Mouse (Mus musculus) natural killer cell, adult 2 months (primary cell): ENCODE measurements around the gene AI854703.

Experiments used
- DNase-seq, 2 experiments: peaks; one replicate each; pipeline ENCODE4 v3.0.0; 2022; ENCODE audit warnings: low spot score in 2 of 2

The AI854703 gene

GRCm38 (mm10) chr6:48658721-48659120 lies 32.2 kb downstream of the AI854703 start:
- DNase-seq, result no peak

GRCm38 (mm10) chr6:48664750-48665149 lies 38.2 kb downstream of the AI854703 start:
- no peak for DNase-seq

GRCm38 (mm10) chr6:48665471-48665870 lies 38.9 kb downstream of the AI854703 start:
- DNase-seq, result no peak

- DNase-seq, result peak; percentile 71 to 81
Observed at GRCm38 (mm10) chr6:48666159-48666586, 39.6 kb downstream of the AI854703 start.

GRCm38 (mm10) chr6:48668022-48668421 lies 41.5 kb downstream of the AI854703 start:
- no peak for DNase-seq

GRCm38 (mm10) chr6:48669446-48669969 lies 42.9 kb downstream of the AI854703 start:
- DNase-seq, result no peak

- peak in 1 of 2 experiments; percentile 18 for DNase-seq
Observed at GRCm38 (mm10) chr6:48674291-48675058, 47.9 kb downstream of the AI854703 start.

GRCm38 (mm10) chr6:48675400-48675930 lies 48.9 kb downstream of the AI854703 start:
- no peak for DNase-seq

- DNase-seq, result peak; percentile 69 to 81
Observed at GRCm38 (mm10) chr6:48675931-48676859, 49.6 kb downstream of the AI854703 start, which contains the start of gene Gimap9. TSS of gene Gimap9 (plus strand) at chr6:48676129.

GRCm38 (mm10) chr6:48676860-48677415 lies 50.4 kb downstream of the AI854703 start:
- DNase-seq, result no peak

- peak; percentile 33 to 53 for DNase-seq
Observed at GRCm38 (mm10) chr6:48677492-48678345, 51.2 kb downstream of the AI854703 start.

GRCm38 (mm10) chr6:48678391-48678790 lies 51.8 kb downstream of the AI854703 start:
- no peak for DNase-seq

- DNase-seq, result peak in 1 of 2 experiments; percentile 72
Observed at GRCm38 (mm10) chr6:48679701-48680100, 53.1 kb downstream of the AI854703 start.

GRCm38 (mm10) chr6:48680421-48680820 lies 53.9 kb downstream of the AI854703 start:
- peak in 1 of 2 experiments; percentile 67 for DNase-seq

GRCm38 (mm10) chr6:48681472-48682090 lies 55.0 kb downstream of the AI854703 start:
- peak; percentile 69 to 76 for DNase-seq

GRCm38 (mm10) chr6:48682271-48682670 lies 55.7 kb downstream of the AI854703 start:
- no peak for DNase-seq
